Mouse (Mus musculus) hindbrain, embryonic 12.5 days (tissue): ENCODE measurements around the gene Pemt. TPM values are rescaled to one million over a fixed set of nuclear protein-coding genes. Genes with fewer than 3 reads are reported as not detected.

Experiments
- ATAC-seq: fragments of 200-750 bp; cut with Nextera tagmentation; 2 replicates; pipeline ENCODE4 v1.8.0; 2017; ENCODE audit warnings: moderate TSS enrichment; ENCODE audit not compliant: low FRiP score
- H3K27ac ChIP-seq: fragments of 300-500 bp; sonication (generic); 2 replicates; pipeline ENCODE4 v1.5.1; 2016; ENCODE audit warnings: mild to moderate bottlenecking
- H3K27me3 ChIP-seq: fragments of 300-500 bp; sonication (generic); 2 replicates; pipeline ENCODE4 v1.6.1; 2016; ENCODE audit warnings: mild to moderate bottlenecking
- H3K36me3 ChIP-seq: fragments of 300-500 bp; sonication (generic); 2 replicates; pipeline ENCODE4 v1.6.1; 2016; ENCODE audit warnings: mild to moderate bottlenecking
- H3K4me1 ChIP-seq: fragments of 300-500 bp; sonication (generic); 2 replicates; pipeline ENCODE4 v1.6.1; 2016
- H3K4me2 ChIP-seq: fragments of 300-500 bp; sonication (generic); replicated peaks from 2 replicates; pipeline ENCODE4 v1.6.1; 2016; ENCODE audit warnings: mild to moderate bottlenecking
- H3K4me3 ChIP-seq: fragments of 300-500 bp; sonication (generic); 2 replicates; pipeline ENCODE4 v1.5.1; 2016; ENCODE audit warnings: mild to moderate bottlenecking
- H3K9ac ChIP-seq: fragments of 300-500 bp; sonication (generic); 2 replicates; pipeline ENCODE4 v1.6.1; 2016; ENCODE audit warnings: mild to moderate bottlenecking, moderate library complexity
- H3K9me3 ChIP-seq: fragments of 300-500 bp; sonication (generic); replicated peaks from 2 replicates; pipeline ENCODE4 v1.6.1; 2016; ENCODE audit warnings: mild to moderate bottlenecking
- WGBS: fragments of 180-500 bp; shearing (Covaris S2); methylation state at CpG from one replicate; pipeline ENCODE4 v1.1.7; 2016; 5-methylcytosine and 5-hydroxymethylcytosine counted together
- polyA plus RNA-seq: library from polyadenylated mRNA; unstranded; fragments of >200 nt; fragmentation: Nextera tagmentation; extraction: Ambion mirVana; gene quantifications from 2 replicates; pipeline ENCODE4 v1.2.1, GENCODE M21; 2016

Pemt gene
- polyA plus RNA-seq, 1 experiment from 2014 or later, result 5.7 TPM

- H3K27ac ChIP-seq, result no peak overlapping the region
- no peaks in the 10 kb centered on the region for H3K4me1 ChIP-seq
- H3K9ac ChIP-seq, result no peak overlapping the region
- H3K27me3 ChIP-seq, result peaks cover 9% of the 10 kb centered on the region
- no peak for ATAC-seq
- H3K36me3 ChIP-seq, result no peaks in the 10 kb centered on the region
- H3K4me3 ChIP-seq, result no peak overlapping the region
- no peak overlapping the region for H3K4me2 ChIP-seq
- no peaks in the 10 kb centered on the region for H3K9me3 ChIP-seq
- WGBS, result 45% methylated on average over 12 of the region's 12 CpGs
These were observed 112.3 kb downstream of the Pemt start for GRCm38 (mm10) chr11:59933943-59934342.

- Histone ChIP-seq H3K4me3 (no peak overlapping the region), H3K9me3 (no peaks in the 10 kb centered on the region), H3K27ac (no peak overlapping the region), H3K9ac (no peak overlapping the region), H3K4me2 (no peak overlapping the region), H3K27me3 (peaks cover 9% of the 10 kb centered on the region), H3K4me1 (no peaks in the 10 kb centered on the region), H3K36me3 (no peaks in the 10 kb centered on the region)
- 68% methylated on average over 9 of the region's 9 CpGs for WGBS
- no peak for ATAC-seq
These were observed 113.5 kb downstream of the Pemt start for GRCm38 (mm10) chr11:59932560-59933337.

GRCm38 (mm10) chr11:59930031-59930430 lies 116.3 kb downstream of the Pemt start:
- no peak overlapping the region for H3K4me3 ChIP-seq
- peaks cover 9% of the 10 kb centered on the region for H3K27me3 ChIP-seq
- no peak overlapping the region for H3K27ac ChIP-seq
- WGBS, result 33% methylated on average over 4 of the region's 4 CpGs
- no peaks in the 10 kb centered on the region for H3K9me3 ChIP-seq
- no peaks in the 10 kb centered on the region for H3K4me1 ChIP-seq
- H3K4me2 ChIP-seq, result no peak overlapping the region
- H3K9ac ChIP-seq, result no peak overlapping the region
- no peak for ATAC-seq
- no peaks in the 10 kb centered on the region for H3K36me3 ChIP-seq

GRCm38 (mm10) chr11:59921265-59921664 lies 125.0 kb downstream of the Pemt start:
- Histone ChIP-seq H3K4me1 (no peaks in the 10 kb centered on the region), H3K27me3 (no peaks in the 10 kb centered on the region), H3K27ac (no peak overlapping the region), H3K36me3 (no peaks in the 10 kb centered on the region), H3K9me3 (no peaks in the 10 kb centered on the region), H3K4me2 (no peak overlapping the region; the same call in 1 of the 2 replicates), H3K9ac (no peak overlapping the region), H3K4me3 (no peak overlapping the region)
- 24% methylated on average over 7 of the region's 7 CpGs for whole genome bisulfite sequencing
- ATAC-seq, result no peak

Other genes starting within 250 kb of the Pemt start
- 34.1 and 36.2 TPM in 2 replicates for gene Flcn, start 236.5 kb downstream of the Pemt start, polyA plus RNA-seq
- 44.1 and 47.7 TPM in 2 replicates for gene Nt5m, start 207.0 kb downstream of the Pemt start, polyA plus RNA-seq
- 205 and 207 TPM in 2 replicates for gene Cops3, start 206.7 kb downstream of the Pemt start, polyA plus RNA-seq
- gene Med9, start 98.3 kb downstream of the Pemt start, polyA plus RNA-seq, result 34.7 and 36.6 TPM in 2 replicates
- 1.5 and 1.7 TPM in 2 replicates for gene Rasd1, start 81.5 kb downstream of the Pemt start, polyA plus RNA-seq
- 40.2 and 43.0 TPM in 2 replicates for gene Rai1, start 58.5 kb upstream of the Pemt start, polyA plus RNA-seq
- gene Srebf1, start 176.1 kb upstream of the Pemt start, polyA plus RNA-seq, result 49.2 and 51.9 TPM in 2 replicates